Mouse (Mus musculus): ENCODE data around the gene Iars.

Gene Iars

GRCm38 (mm10) chr13:49681351-49682232 lies at the start of gene Iars:
TSS of gene Iars (plus strand) at chr13:49682100.
- DNase-seq (ENCODE audit: low read depth in 2 of 2, low spot score in 2 of 2): peak; percentile 98 to 100

GRCm38 (mm10) chr13:49639965-49640364 lies 41.9 kb upstream of the Iars start:
- DNase-seq (ENCODE audit: low read depth in 2 of 2, low spot score in 2 of 2): no peak

- DNase-seq (ENCODE audit: low read depth in 2 of 2, low spot score in 2 of 2): no peak
Observed at GRCm38 (mm10) chr13:49642650-49643049, 39.2 kb upstream of the Iars start.

GRCm38 (mm10) chr13:49643669-49644362 lies 38.1 kb upstream of the Iars start:
- no peak for DNase-seq (ENCODE audit: low read depth in 2 of 2, low spot score in 2 of 2)

- no peak for DNase-seq (ENCODE audit: low read depth in 2 of 2, low spot score in 2 of 2)
Observed at GRCm38 (mm10) chr13:49644731-49645529, 37.0 kb upstream of the Iars start.

- no peak for DNase-seq (ENCODE audit: low read depth in 2 of 2, low spot score in 2 of 2)
Observed at GRCm38 (mm10) chr13:49646019-49646418, 35.9 kb upstream of the Iars start.

GRCm38 (mm10) chr13:49651136-49651535 lies 30.8 kb upstream of the Iars start:
- no peak for DNase-seq (ENCODE audit: low read depth in 2 of 2, low spot score in 2 of 2)

GRCm38 (mm10) chr13:49651781-49652351 lies 30.0 kb upstream of the Iars start:
- DNase-seq (ENCODE audit: low read depth in 2 of 2, low spot score in 2 of 2): no peak

- peak; percentile 99 for DNase-seq (ENCODE audit: low read depth in 2 of 2, low spot score in 2 of 2)
Observed at GRCm38 (mm10) chr13:49652481-49653179, 29.3 kb upstream of the Iars start, which contains the start of the genes Cenpp and Nol8. TSS of gene Cenpp (minus strand) at chr13:49652785. TSS of gene Nol8 (plus strand) at chr13:49653078.

- no peak for DNase-seq (ENCODE audit: low read depth in 2 of 2, low spot score in 2 of 2)
Observed at GRCm38 (mm10) chr13:49653180-49653541, 28.7 kb upstream of the Iars start.

GRCm38 (mm10) chr13:49677793-49678192 lies 4.1 kb upstream of the Iars start:
- no peak for DNase-seq (ENCODE audit: low read depth in 2 of 2, low spot score in 2 of 2)

- no peak for DNase-seq (ENCODE audit: low read depth in 2 of 2, low spot score in 2 of 2)
Observed at GRCm38 (mm10) chr13:49682233-49682846, 440 bp downstream of the Iars start.

- DNase-seq (ENCODE audit: low read depth in 2 of 2, low spot score in 2 of 2): no peak
Observed at GRCm38 (mm10) chr13:49684266-49684665, 2.4 kb downstream of the Iars start.

- no peak for DNase-seq (ENCODE audit: low read depth in 2 of 2, low spot score in 2 of 2)
Observed at GRCm38 (mm10) chr13:49691056-49691455, 9.2 kb downstream of the Iars start.

GRCm38 (mm10) chr13:49703216-49703779 lies 21.4 kb downstream of the Iars start:
- no peak for DNase-seq (ENCODE audit: low read depth in 2 of 2, low spot score in 2 of 2)

- no peak for DNase-seq (ENCODE audit: low read depth in 2 of 2, low spot score in 2 of 2)
Observed at GRCm38 (mm10) chr13:49706032-49706690, 24.3 kb downstream of the Iars start.

GRCm38 (mm10) chr13:49708311-49708710 lies 26.4 kb downstream of the Iars start:
- DNase-seq (ENCODE audit: low read depth in 2 of 2, low spot score in 2 of 2): no peak

- no peak for DNase-seq (ENCODE audit: low read depth in 2 of 2, low spot score in 2 of 2)
Observed at GRCm38 (mm10) chr13:49712047-49712721, 30.3 kb downstream of the Iars start.

GRCm38 (mm10) chr13:49719310-49719709 lies 37.4 kb downstream of the Iars start:
- DNase-seq (ENCODE audit: low read depth in 2 of 2, low spot score in 2 of 2): no peak

Data from CD8-positive naive resting alpha-beta T cell, adult 2 months (primary cell).